Mouse (Mus musculus) MEL-GATA-1-ER (cell line): ENCODE data around the gene Gjc1.

Experiments
- DNase-seq: peaks from one replicate; pipeline ENCODE4 v3.0.0-alpha.2; 2012; ENCODE audit warnings: low read depth; ENCODE audit errors: extremely low read depth

The Gjc1 gene

GRCm38 (mm10) chr11:102819021-102819782, at the start of gene Gjc1:
Gene Gjc1, minus strand, starts transcription at chr11:102819700.
- no peak for DNase-seq

DNA sequence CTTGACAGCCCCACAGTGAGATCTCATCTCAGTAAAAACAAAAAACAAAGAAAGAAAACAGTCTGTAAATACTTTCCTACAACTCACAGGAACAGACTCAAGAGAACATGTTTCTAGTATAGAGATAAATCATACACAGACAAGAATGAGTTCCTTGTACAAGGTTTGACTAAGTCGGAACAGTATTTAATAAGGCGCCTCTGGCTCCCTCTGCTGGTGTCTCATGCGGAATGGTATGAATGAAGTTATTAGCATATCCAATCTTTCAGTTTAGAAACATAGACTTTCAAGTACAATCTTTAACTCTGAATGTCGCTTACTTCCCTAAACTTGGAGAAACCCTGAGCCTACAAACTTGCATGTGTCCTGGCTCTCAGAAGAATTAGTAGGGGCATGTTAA, 44.8 kb upstream of the Gjc1 start:
- DNase-seq = peak; percentile 28

DNA sequence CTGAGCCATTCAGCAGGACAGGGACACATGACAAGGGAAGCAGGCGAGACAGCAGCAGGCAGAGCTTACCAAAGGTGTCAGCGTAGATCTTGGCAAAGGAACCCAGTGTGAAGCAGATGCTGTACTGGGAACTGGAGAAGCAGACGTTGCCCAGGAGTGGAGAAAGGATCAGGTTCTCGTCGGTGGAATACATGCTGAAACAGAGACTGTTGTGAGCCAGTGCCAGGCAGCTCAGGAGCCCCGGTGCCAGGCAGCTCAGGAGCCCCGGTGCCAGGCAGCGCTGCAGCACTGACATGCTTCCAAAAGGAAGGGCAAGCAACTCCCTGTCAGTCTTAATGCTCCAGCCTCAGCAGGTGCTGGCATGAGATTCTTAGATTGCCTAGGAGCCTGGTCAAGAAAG, 40.4 kb upstream of the Gjc1 start:
- no peak for DNase-seq

- DNase-seq = no peak
Observed at GRCm38 (mm10) chr11:102858951-102859350, 39.5 kb upstream of the Gjc1 start.

DNA sequence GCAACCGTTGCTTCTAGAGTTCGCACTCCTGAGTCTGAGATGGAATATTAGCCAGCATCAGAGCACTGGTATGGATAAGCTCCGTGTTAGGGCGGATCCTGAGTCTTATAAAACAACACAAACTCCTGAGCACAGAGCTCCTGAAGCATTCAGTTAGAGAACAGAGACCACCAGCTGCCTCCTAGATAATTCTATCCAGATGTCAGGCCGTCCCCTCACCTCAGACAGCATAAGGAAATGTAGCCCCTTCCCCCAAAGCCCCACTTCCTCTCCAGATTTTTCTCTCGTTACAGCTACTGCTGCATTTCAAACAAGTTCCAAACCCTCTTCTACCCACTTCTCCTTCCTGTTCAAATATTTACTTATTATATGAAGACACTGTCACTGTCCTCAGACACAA, 36.4 kb upstream of the Gjc1 start:
- no peak for DNase-seq

- peak; percentile 7 for DNase-seq
Observed at GRCm38 (mm10) chr11:102853760-102854159, 34.3 kb upstream of the Gjc1 start.

DNA sequence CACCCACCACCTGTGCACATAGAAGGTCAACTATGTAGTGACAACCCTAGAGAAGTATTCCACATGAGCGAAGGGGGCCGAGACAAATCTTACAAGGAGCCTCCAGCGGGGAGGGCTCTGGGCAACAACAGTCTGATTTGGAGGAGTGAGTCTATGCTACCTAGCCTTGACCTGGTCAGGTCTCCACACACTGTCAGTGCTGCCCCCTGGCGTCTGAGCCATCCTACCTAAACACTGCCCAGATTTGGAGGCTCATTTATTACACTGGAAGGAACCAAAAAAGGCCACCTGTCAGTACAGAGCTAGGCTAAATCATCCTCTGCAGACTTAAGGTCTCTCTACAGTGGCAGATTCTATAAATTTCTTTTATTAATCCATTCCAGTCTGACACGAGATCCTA, 32.4 kb upstream of the Gjc1 start:
- no peak for DNase-seq

DNA sequence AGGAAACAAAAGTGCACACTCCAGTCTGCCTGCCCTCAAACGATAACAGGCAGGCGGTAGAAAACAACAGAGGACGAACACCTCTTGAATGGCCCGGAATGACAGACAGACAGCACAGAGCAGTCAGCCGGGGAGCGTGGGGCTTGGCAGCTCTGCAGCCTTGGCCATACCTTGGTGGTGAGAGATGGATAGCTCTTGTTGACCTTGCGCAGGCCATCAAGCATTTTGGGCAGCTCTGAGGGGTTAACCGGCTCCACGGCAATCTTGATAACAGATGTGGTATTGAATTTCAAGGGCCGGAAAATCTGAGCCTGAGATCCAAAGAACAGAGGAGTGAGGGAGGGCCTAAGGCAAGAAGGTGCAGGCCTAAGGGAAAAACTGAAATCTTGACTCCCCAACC, 26.4 kb upstream of the Gjc1 start:
- DNase-seq = no peak

- no peak for DNase-seq
Observed at GRCm38 (mm10) chr11:102838616-102839150, 19.2 kb upstream of the Gjc1 start.

DNA sequence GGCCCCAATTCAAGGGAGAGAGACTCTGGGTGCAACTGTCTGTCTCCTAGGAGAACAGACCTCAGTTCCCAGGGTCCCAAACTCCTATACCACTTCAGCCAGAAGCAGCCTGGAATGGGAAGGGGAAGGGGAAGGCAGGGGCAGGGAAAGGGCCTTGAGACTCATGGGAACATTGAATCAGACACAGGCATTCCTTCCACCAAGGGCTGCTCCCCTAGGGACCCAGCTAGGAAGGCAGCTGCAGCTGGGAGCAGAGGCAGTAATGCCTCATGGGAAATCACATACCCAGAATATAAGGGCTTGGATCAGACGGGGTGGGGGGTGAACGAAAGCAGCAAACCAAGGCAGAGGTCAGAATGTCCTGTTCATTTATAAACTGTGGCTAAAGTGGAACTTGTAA, 18.6 kb upstream of the Gjc1 start:
- DNase-seq = no peak

DNA sequence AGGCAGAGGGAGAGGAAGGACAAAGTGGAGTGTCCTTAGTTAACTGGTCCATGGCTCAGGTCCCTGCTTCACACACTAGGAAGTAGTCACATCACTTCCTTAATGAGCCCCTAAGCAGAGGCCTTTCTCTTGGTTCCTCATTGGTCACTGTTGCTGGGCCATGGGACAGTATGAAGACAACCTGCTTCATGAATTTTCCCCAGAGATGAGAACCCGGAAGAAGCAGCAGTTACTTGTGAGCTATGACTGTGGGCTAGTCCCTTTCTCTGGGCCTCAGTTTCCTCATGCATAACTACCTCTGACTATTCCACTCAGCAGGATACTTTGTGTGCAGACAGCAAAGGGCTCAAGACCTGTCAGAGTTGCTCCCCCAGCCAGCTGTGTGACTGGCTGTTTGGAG, 17.9 kb upstream of the Gjc1 start:
- DNase-seq = no peak

DNA sequence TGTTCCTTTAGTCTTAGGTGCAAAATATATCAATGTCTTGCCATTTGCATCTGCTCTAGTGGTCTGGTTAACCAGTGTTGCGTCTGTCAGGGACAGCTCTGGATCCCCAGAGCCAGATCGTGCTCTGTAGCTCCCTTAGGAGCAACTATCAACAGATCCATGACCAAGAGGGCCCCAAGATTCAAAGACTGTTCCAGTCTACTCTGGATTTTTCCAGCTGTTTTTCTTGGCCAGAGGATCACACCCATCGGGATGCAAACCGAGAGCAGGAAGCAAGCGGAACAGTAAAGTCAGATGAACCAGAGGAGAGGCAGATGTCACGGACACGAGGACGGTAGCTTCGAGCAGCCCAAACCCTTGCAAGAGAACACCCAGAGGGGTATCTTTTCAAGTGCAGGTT, 16.6 kb upstream of the Gjc1 start:
- DNase-seq = no peak

DNA sequence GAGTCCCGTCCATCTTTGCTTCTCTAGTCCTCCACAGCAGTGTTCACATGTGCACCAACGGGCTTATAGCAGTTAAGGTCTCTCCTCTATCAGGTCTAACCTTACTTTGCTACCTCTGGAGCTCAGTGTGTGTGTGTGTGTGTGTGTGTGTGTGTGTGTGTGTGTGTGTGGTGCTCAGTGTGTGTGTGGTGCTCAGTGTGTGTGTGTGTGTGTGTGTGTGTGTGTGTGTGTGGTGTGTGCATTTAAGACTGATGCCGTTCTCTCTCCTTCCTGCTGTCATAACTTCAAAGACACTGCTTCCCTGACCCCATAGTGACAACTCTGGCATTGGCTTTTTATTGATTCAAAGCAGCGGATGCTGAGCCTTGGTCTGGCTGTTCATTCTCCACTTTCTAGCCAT, 16.0 kb upstream of the Gjc1 start, which contains the start of gene Higd1b:
Gene Higd1b, plus strand, starts transcription at position 301 of the 400 bp plus-strand sequence.
- DNase-seq = no peak

- DNase-seq = no peak
Observed at GRCm38 (mm10) chr11:102834219-102834618, 14.7 kb upstream of the Gjc1 start.

DNA sequence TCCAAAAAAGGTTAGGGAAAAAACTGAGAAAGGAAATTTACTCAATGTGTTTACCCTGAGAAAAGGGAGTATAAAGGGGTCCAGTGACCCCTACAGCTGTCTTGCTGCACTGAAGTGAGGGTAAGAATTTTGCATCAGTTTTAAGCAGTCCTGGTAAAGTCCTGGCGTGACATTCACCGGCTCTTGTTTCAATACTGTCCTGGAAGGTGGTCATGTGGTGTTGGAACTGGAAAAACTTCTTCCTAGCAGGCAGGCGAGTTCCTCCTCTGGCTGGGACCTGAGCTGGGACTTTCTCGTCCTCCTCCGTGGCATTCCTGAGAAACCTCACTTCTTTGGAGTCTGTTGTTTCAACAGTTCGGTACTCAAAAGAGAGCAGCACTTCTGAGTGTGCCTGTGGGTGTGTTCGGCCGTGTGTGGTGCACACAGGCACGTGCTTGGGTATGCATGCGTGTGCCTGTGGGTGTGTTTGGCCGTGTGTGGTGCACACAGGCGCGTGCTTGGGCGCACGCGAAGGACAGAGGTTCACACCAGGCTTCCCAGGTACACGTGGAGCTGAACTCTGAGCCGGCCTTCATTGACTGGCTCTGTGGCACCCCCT, 13.3 kb upstream of the Gjc1 start:
- no peak for DNase-seq

DNA sequence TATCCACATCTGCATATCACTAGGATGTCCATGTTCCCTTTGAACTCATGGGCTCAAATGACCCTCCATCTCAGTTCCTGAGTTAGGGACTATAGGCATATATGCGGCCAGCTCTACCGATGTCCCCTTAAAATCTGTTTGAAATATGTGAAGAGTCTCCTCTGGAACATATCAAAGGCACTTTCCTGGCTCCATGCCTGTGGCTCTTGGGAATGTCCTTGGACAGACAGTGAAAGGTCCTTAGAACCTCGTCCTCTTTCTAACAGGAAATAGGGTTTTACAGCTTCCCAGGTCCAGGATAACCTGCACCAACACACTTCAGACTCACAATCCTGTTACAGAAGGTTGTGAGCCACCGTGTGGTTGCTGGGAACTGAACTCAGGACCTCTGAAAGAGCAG, 10.8 kb upstream of the Gjc1 start:
- DNase-seq = no peak

DNA sequence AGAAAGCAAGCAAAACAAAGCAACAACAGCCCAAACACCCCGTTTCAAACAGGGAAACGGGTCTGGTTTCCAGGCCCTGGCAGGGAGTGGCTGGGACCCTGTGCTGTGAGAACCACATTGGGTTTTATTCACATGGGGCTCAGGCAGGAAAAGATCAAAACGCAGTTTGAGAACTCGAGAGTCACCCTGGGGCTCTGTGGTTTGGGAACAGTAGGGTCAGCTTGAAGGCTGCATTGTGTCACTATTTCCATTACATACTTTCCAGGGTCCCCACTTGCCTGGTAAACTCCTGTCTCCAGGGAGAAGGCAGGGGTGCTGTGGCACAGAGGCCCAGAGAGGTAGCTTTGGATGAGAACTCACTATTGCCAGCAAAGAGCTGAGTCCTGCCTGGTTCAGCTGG, 7.6 kb upstream of the Gjc1 start:
- no peak for DNase-seq

DNA sequence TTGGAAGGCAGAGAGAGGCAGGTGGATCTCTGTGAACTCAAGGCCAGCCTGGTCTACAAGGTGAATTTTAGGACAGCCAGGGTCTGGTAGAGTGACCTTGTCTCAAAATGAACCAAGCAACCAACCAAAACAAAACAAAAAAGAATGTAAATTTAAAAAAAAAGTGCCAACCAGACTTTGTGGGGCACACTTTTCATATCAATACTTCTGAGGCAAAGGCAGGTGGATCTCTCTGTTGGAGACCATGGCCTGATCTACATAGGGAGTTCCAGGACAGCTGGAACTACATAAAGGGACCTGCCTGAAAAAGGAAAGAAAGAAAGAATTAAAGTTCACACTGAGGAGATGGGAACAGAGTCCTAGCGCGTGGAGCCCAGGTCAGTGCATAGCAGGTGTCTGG, 7.0 kb upstream of the Gjc1 start:
- DNase-seq = no peak

GRCm38 (mm10) chr11:102821231-102821630, 1.7 kb upstream of the Gjc1 start:
- DNase-seq = no peak

DNA sequence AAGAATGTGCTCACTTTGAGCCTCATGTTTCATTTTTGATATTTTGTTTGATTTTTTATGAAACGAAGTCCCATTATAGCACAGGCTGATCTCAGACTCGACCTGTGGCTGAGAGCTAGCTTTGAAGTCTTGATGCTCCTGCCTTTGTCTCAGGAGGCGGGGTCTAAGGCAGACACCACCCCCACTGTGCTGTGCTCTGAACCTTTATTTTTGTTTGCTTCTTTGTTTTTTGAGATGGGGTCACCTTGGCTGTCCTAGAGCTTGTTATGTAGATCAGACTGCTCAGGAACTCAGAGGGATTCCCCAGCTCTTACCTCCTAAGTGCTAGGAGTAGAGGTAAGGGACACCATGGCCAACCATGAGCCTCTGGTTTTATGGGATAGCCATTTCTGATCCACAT, 932 bp upstream of the Gjc1 start:
- no peak for DNase-seq

GRCm38 (mm10) chr11:102819783-102820385, 384 bp upstream of the Gjc1 start:
- DNase-seq = no peak
